Mouse (Mus musculus): ENCODE measurements at regions not wholly inside any gene's neighbourhood (a gene's known extent, or its start where the extent isn't known, plus 50 kb on each side); places are given as distances from the start of the nearest gene placed in this dataset.
A peak's percentile ranks its signal among the peaks of the same experiment; 100 is the strongest.

GRCm38 (mm10) chr15:67611896-67612295, 1111.2 kb upstream of the Lrrc6 start:
- no peak for TF ChIP-seq CTCF (IDR thresholded peaks at IDR 0.05)
- DNase-seq: no peak
- H3K27ac ChIP-seq: no peak overlapping the region
- intact Hi-C loops (cut with DNase I): no loop called here
- H3K4me3 ChIP-seq: no peak overlapping the region

GRCm38 (mm10) chr15:67598426-67598825, 1097.7 kb upstream of the Lrrc6 start:
- intact Hi-C loops (cut with DNase I): no loop called here
- Histone ChIP-seq H3K4me3 (no peak overlapping the region), H3K27ac (no peak overlapping the region)
- no peak for DNase-seq
- no peak for TF ChIP-seq CTCF (IDR thresholded peaks at IDR 0.05)

- peak overlapping the region; percentile 50 for H3K27ac ChIP-seq
- intact Hi-C loops (cut with DNase I): no loop called here
- DNase-seq: no peak
These were observed 1075.9 kb upstream of the Lrrc6 start for GRCm38 (mm10) chr15:67576581-67576980.

GRCm38 (mm10) chr15:67571614-67572013, 1070.9 kb upstream of the Lrrc6 start:
- no peak for DNase-seq
- intact Hi-C loops (cut with DNase I): no loop called here
- TF ChIP-seq CTCF (IDR thresholded peaks at IDR 0.05): no peak
- Histone ChIP-seq H3K27ac (no peak overlapping the region), H3K4me3 (no peak overlapping the region)

More at GRCm38 (mm10) chr15:67576581-67576980, 1075.9 kb upstream of the Lrrc6 start:
- H3K4me3 ChIP-seq: no peak overlapping the region
- TF ChIP-seq CTCF (IDR thresholded peaks at IDR 0.05): no peak

GRCm38 (mm10) chr15:67557304-67557703, 1056.6 kb upstream of the Lrrc6 start:
- H3K27ac ChIP-seq: no peak overlapping the region
- no peak for TF ChIP-seq CTCF (IDR thresholded peaks at IDR 0.05)
- DNase-seq: no peak
- H3K4me3 ChIP-seq: no peak overlapping the region
- intact Hi-C loops (cut with DNase I): no loop called here

- Histone ChIP-seq H3K4me3 (no peak overlapping the region), H3K27ac (no peak overlapping the region)
- intact Hi-C loops (cut with DNase I): no loop called here
- TF ChIP-seq CTCF (IDR thresholded peaks at IDR 0.05): no peak
- DNase-seq: no peak
These were observed 1051.2 kb upstream of the Lrrc6 start for GRCm38 (mm10) chr15:67551911-67552310.

GRCm38 (mm10) chr15:67546896-67547400, 1046.2 kb upstream of the Lrrc6 start:
- Histone ChIP-seq H3K4me3 (no peak overlapping the region), H3K27ac (no peak overlapping the region)
- no peak for TF ChIP-seq CTCF (IDR thresholded peaks at IDR 0.05)
- no peak for DNase-seq
- intact Hi-C loops (cut with DNase I): no loop called here

GRCm38 (mm10) chr15:67545745-67546144, 1045.0 kb upstream of the Lrrc6 start:
- intact Hi-C loops (cut with DNase I): no loop called here
- DNase-seq: no peak
- no peak for TF ChIP-seq CTCF (IDR thresholded peaks at IDR 0.05)
- no peak overlapping the region for H3K4me3 ChIP-seq
- no peak overlapping the region for H3K27ac ChIP-seq

- Histone ChIP-seq H3K27ac (no peak overlapping the region), H3K4me3 (no peak overlapping the region)
- intact Hi-C loops (cut with DNase I): no loop called here
- no peak for DNase-seq
- no peak for TF ChIP-seq CTCF (IDR thresholded peaks at IDR 0.05)
These were observed 1013.0 kb upstream of the Lrrc6 start for GRCm38 (mm10) chr15:67513722-67514121.

- no peak for TF ChIP-seq CTCF (IDR thresholded peaks at IDR 0.05)
- DNase-seq: no peak
- intact Hi-C loops (cut with DNase I): no loop called here
- Histone ChIP-seq H3K4me3 (no peak overlapping the region), H3K27ac (no peak overlapping the region)
These were observed 994.4 kb upstream of the Lrrc6 start for GRCm38 (mm10) chr15:67495001-67495658.

GRCm38 (mm10) chr15:67481733-67482132, 981.0 kb upstream of the Lrrc6 start:
- intact Hi-C loops (cut with DNase I): no loop called here
- no peak overlapping the region for H3K4me3 ChIP-seq
- no peak overlapping the region for H3K27ac ChIP-seq
- TF ChIP-seq CTCF (IDR thresholded peaks at IDR 0.05): no peak
- DNase-seq: no peak

- no peak for DNase-seq
- Histone ChIP-seq H3K4me3 (no peak overlapping the region), H3K27ac (no peak overlapping the region)
- intact Hi-C loops (cut with DNase I): no loop called here
- no peak for TF ChIP-seq CTCF (IDR thresholded peaks at IDR 0.05)
These were observed 973.6 kb upstream of the Lrrc6 start for GRCm38 (mm10) chr15:67474325-67474724.

GRCm38 (mm10) chr15:67472979-67473378, 972.3 kb upstream of the Lrrc6 start:
- DNase-seq: no peak
- H3K27ac ChIP-seq: no peak overlapping the region
- H3K4me3 ChIP-seq: no peak overlapping the region
- no peak for TF ChIP-seq CTCF (IDR thresholded peaks at IDR 0.05)
- intact Hi-C loops (cut with DNase I): no loop called here

- intact Hi-C loops (cut with DNase I): no loop called here
- DNase-seq: no peak
- no peak overlapping the region for H3K4me3 ChIP-seq
- H3K27ac ChIP-seq: no peak overlapping the region
- no peak for TF ChIP-seq CTCF (IDR thresholded peaks at IDR 0.05)
These were observed 970.6 kb upstream of the Lrrc6 start for GRCm38 (mm10) chr15:67471283-67471682.
